26 mouse cellular contexts compared by ENCODE assay signal in the genomic region with DNA sequence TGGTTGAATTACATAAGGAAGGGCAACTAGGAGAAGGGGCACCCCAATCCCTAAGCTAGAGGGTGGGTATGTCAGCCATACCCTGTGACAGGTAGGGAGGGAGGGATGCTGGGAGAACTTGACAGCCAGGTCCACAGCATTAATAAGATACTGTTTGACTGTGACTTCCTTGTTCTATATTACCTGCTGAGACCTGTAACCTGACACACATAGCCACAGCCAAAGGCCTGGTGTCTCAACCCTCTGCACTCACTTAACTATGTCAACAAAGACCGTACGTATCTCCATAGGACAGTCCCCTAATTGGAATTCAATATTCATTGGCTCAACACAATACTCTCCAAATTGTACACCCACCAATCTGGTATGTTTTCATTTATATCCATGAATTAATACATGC. TPM values are rescaled to one million over a fixed set of nuclear protein-coding genes. Genes with fewer than 3 reads are reported as not detected.
DNase-seq lines count a peak whose midpoint lies in the region; ATAC-seq and TF ChIP-seq lines count a peak whose summit lies in the region.
"Had no signal": no experiment of that assay in that cellular context is flagged by ENCODE, and none has a peak within 500 bp of the region (broad histone marks: within the 10 kb centered on the region; RNA-seq: fewer than 3 reads in every experiment).

No protein-coding gene starts in this region.

- TF ChIP-seq POLR2A in CH12.LX (IDR thresholded peaks at IDR 0.05; ENCODE audit: low read depth, low read length): no peak
- TF ChIP-seq POLR2A in bone marrow macrophage, adult 2 months (IDR thresholded peaks at IDR 0.05; ENCODE audit: borderline replicate concordance, low read depth, low read length): no peak

- H3K9me3 ChIP-seq in hindbrain, embryonic 14.5 days (ENCODE audit: control insufficient read depth, low read length): peaks cover 38% of the 10 kb centered on the region
- H3K9me3 ChIP-seq in hindbrain, embryonic 13.5 days: peaks cover 30% of the 10 kb centered on the region
- H3K9me3 ChIP-seq in CH12.LX (replicated peaks; ENCODE audit: low read length): peaks cover 7% of the 10 kb centered on the region
- H3K9me3 ChIP-seq in stomach, embryonic 15.5 days: no peaks in the 10 kb centered on the region

- TF ChIP-seq RAD21 in CH12.LX (IDR thresholded peaks at IDR 0.05; ENCODE audit: low read depth, low read length): no peak

- H3K9ac ChIP-seq in hindbrain, embryonic 14.5 days: no peak overlapping the region
- H3K9ac ChIP-seq in hindbrain, embryonic 13.5 days: no peak overlapping the region
- H3K9ac ChIP-seq in CH12.LX (ENCODE audit: insufficient read depth, low read depth): 0 out of 2 replicates have a peak overlapping the region, but pooled peaks have one; percentile 21
- H3K9ac ChIP-seq in stomach, embryonic 15.5 days: no peak overlapping the region
- H3K9ac ChIP-seq: heart, embryonic 12.5 days; limb, embryonic 12.5 days; liver, postnatal 0 days; neural tube, embryonic 12.5 days had no signal

- no peak for TF ChIP-seq EP300 in CH12.LX (IDR thresholded peaks at IDR 0.05; ENCODE audit: low read length)

- no peaks in the 10 kb centered on the region for H3K27me3 ChIP-seq in hindbrain, embryonic 14.5 days (ENCODE audit: control insufficient read depth, insufficient read depth, low read length)
- H3K27me3 ChIP-seq in hindbrain, embryonic 13.5 days: no peaks in the 10 kb centered on the region
- no peaks in the 10 kb centered on the region for H3K27me3 ChIP-seq in CH12.LX (replicated peaks)
- no peaks in the 10 kb centered on the region for H3K27me3 ChIP-seq in stomach, embryonic 15.5 days (replicated peaks)
- H3K27me3 ChIP-seq: heart, embryonic 12.5 days; limb, embryonic 12.5 days; neural tube, embryonic 12.5 days had no signal

- dilution Hi-C loops in CH12.LX (cut with MboI; ENCODE audit: extremely low pct_ligation_motif_present, extremely low pct_unique_long_range_greater_than_20kb, low sequenced_read_pairs): no loop called here

- WGBS in hindbrain, embryonic 14.5 days: 30% methylated on average over 2 of the region's 2 CpGs
- 45% methylated on average over 2 of the region's 2 CpGs for WGBS in hindbrain, embryonic 13.5 days
- WGBS in stomach, embryonic 15.5 days: 38% methylated on average over 2 of the region's 2 CpGs

- peaks cover 16% of the 10 kb centered on the region for H3K4me1 ChIP-seq in hindbrain, embryonic 14.5 days (replicated peaks; ENCODE audit: control insufficient read depth, insufficient read depth, low read length)
- peaks cover 21% of the 10 kb centered on the region for H3K4me1 ChIP-seq in hindbrain, embryonic 13.5 days (replicated peaks)
- peaks cover 7 to 42% of the 10 kb centered on the region in 2 experiments; a peak in 3 of 4 replicates for H3K4me1 ChIP-seq in CH12.LX (ENCODE audit: control insufficient read depth in 1 of 2, insufficient read depth in 2 of 2)
- H3K4me1 ChIP-seq in bone marrow macrophage, adult 2 months (ENCODE audit: control insufficient read depth, insufficient read depth, low read length): peaks cover 12% of the 10 kb centered on the region
- peaks cover 8% of the 10 kb centered on the region for H3K4me1 ChIP-seq in stomach, embryonic 15.5 days

- ATAC-seq in hindbrain, embryonic 14.5 days (ENCODE audit: low FRiP score): peak; percentile 14; the same call in 1 of the 2 replicates
- no peak for ATAC-seq in hindbrain, embryonic 13.5 days (ENCODE audit: low FRiP score)
- peak; percentile 20; the same call in 1 of the 2 replicates for ATAC-seq in stomach, embryonic 15.5 days (ENCODE audit: insufficient read depth, low FRiP score, low read depth)
- ATAC-seq: activated CD4-positive, CD25-positive, alpha-beta regulatory T cell, adult 4 months; inflammation-experienced regulatory T-cells, adult 6 months; liver, postnatal 0 days had no signal

- H3K36me3 ChIP-seq in hindbrain, embryonic 14.5 days (replicated peaks; ENCODE audit: control insufficient read depth, insufficient read depth): peaks cover 28% of the 10 kb centered on the region
- peaks cover 34% of the 10 kb centered on the region for H3K36me3 ChIP-seq in hindbrain, embryonic 13.5 days
- H3K36me3 ChIP-seq in CH12.LX (replicated peaks in 1 of 2; ENCODE audit: control insufficient read depth in 1 of 2, insufficient read depth in 1 of 2, low read length in 1 of 2): peaks cover 5 to 26% of the 10 kb centered on the region in 2 experiments
- H3K36me3 ChIP-seq in stomach, embryonic 15.5 days: peaks cover 3% of the 10 kb centered on the region; the same call in 1 of the 2 replicates

- no peak overlapping the region for H3K27ac ChIP-seq in hindbrain, embryonic 14.5 days
- H3K27ac ChIP-seq in hindbrain, embryonic 13.5 days: no peak overlapping the region
- peak overlapping the region; percentile 1; the same call in 1 of the 2 replicates for H3K27ac ChIP-seq in CH12.LX (ENCODE audit: insufficient read depth, low read depth)
- H3K27ac ChIP-seq in bone marrow macrophage, adult 2 months (ENCODE audit: insufficient read depth, low read depth, low read length): peak overlapping the region; percentile 24
- H3K27ac ChIP-seq in stomach, embryonic 15.5 days: no peak overlapping the region
- H3K27ac ChIP-seq: hindbrain, embryonic 10.5 days; layer of hippocampus, adult 2 months; limb, embryonic 12.5 days; neural tube, embryonic 12.5 days had no signal

- DNase-seq in hindbrain, embryonic 14.5 days (ENCODE audit: low spot score): no peak
- no peak for DNase-seq in CH12.LX (ENCODE audit: extremely low read depth)
- DNase-seq in spleen, postnatal 4 days (ENCODE audit: low spot score in 2 of 2): no peak
- no peak for DNase-seq in cerebellum, postnatal 10 days
- DNase-seq: adrenal gland, adult 8-10 months; cerebellum, adult 2 months; cerebellum, postnatal 36 days; embryo, embryonic 11 days; heart, postnatal 10 days; kidney, adult 8-10 months; kidney, postnatal 14 days; liver, postnatal 0 days; lung, postnatal 10 days; midbrain, embryonic 14.5 days; retina, postnatal 1 day had no signal

- no peak for TF ChIP-seq CTCF in CH12.LX (conservative IDR thresholded peaks at IDR 0.05 in 1 of 2, IDR thresholded peaks at IDR 0.05 in 1 of 2; ENCODE audit: low read depth in 2 of 2, low read length in 2 of 2)
- TF ChIP-seq CTCF in bone marrow macrophage, adult 2 months (IDR thresholded peaks at IDR 0.05; ENCODE audit: low read depth, low read length): no peak

- H3K4me2 ChIP-seq in hindbrain, embryonic 14.5 days (replicated peaks): no peak overlapping the region
- no peak overlapping the region for H3K4me2 ChIP-seq in hindbrain, embryonic 13.5 days
- peak overlapping the region; percentile 3 for H3K4me2 ChIP-seq in CH12.LX (ENCODE audit: insufficient read depth, low read depth, poor library complexity, severe bottlenecking)
- H3K4me2 ChIP-seq in stomach, embryonic 15.5 days: no peak overlapping the region
- H3K4me2 ChIP-seq: heart, embryonic 12.5 days; limb, embryonic 12.5 days; liver, embryonic 11.5 days; neural tube, embryonic 12.5 days had no signal

- H3K79me2 ChIP-seq in CH12.LX (replicated peaks; ENCODE audit: control insufficient read depth, extremely low read depth, insufficient read depth, poor library complexity, severe bottlenecking): peaks cover 21% of the 10 kb centered on the region

- in situ Hi-C loops in CH12.LX (cut with MboI; ENCODE audit: low pct_ligation_motif_present, low pct_unique_long_range_greater_than_20kb, low sequenced_read_pairs): loop anchor here (5.0 kb wide), 1 partner anchor 43 kb away; no protein-coding TSS in a partner anchor

- H3K4me3 ChIP-seq in hindbrain, embryonic 14.5 days (replicated peaks; ENCODE audit: low read length): no peak overlapping the region
- no peak overlapping the region for H3K4me3 ChIP-seq in hindbrain, embryonic 13.5 days
- no peak overlapping the region for H3K4me3 ChIP-seq in CH12.LX (replicated peaks in 1 of 3; ENCODE audit: low read depth in 2 of 3, low read length in 2 of 3, poor library complexity in 1 of 3)
- H3K4me3 ChIP-seq in bone marrow macrophage, adult 2 months (ENCODE audit: insufficient read depth, low read length): no peak overlapping the region
- H3K4me3 ChIP-seq in stomach, embryonic 15.5 days (replicated peaks): no peak overlapping the region
- H3K4me3 ChIP-seq: heart, embryonic 12.5 days; hindbrain, embryonic 10.5 days; layer of hippocampus, adult 2 months; limb, embryonic 12.5 days; neural tube, embryonic 12.5 days had no signal

TF ChIP-seq in CH12.LX, 34 proteins besides CTCF, POLR2A, EP300 and RAD21:
- TF ChIP-seq USF1 (IDR thresholded peaks at IDR 0.05; ENCODE audit: low read depth, low read length) (no peak), UBTF (IDR thresholded peaks at IDR 0.05; ENCODE audit: low read depth, low read length) (0 out of 2 replicates have a peak, but pooled peaks have one; percentile 1)

RNA-seq across cellular contexts. Expression of a gene that starts 33.2 kb away (rescaled TPM):
- 6.4 and 10.7 TPM in 2 replicates for polyA plus RNA-seq in hindbrain, embryonic 14.5 days (2014; fragmentation: Nextera tagmentation; extraction: Ambion mirVana)
- 9.5 and 12.0 TPM in 2 replicates for polyA plus RNA-seq in hindbrain, embryonic 13.5 days (2015; fragmentation: Nextera tagmentation; extraction: Ambion mirVana)
- 5.4 and 6.1 TPM in 2 replicates for total RNA-seq in CH12.LX (2012; rRNA removed)
- 10.1 and 13.5 TPM in 2 replicates for total RNA-seq in CH12.LX (2014; rRNA removed)
- 3.7 and 4.6 TPM in 2 replicates for polyA plus RNA-seq in CH12.LX (2012; ENCODE audit: insufficient read length, low read depth)
- polyA plus RNA-seq in bone marrow macrophage, adult 2 months (2012; ENCODE audit: insufficient read depth, insufficient read length, missing spikeins): 28.0 and 28.8 TPM in 2 replicates
- polyA plus RNA-seq in stomach, embryonic 15.5 days (2015; fragmentation: Nextera tagmentation; extraction: Ambion mirVana): 12.5 and 13.3 TPM in 2 replicates

Comparison
In these comparisons a context has a peak if more than half of its experiments do, and no peak if none do; other contexts are left out.
1. H3K27ac ChIP-seq: peak in CH12.LX (single experiment) and bone marrow macrophage, adult 2 months (single experiment); none in hindbrain, embryonic 14.5 days (single experiment), hindbrain, embryonic 13.5 days (single experiment) and stomach, embryonic 15.5 days (single experiment).